ENCODE assay signal across 20 mouse cellular contexts in genomic region chr4:131897787-131898186, GRCm38 (mm10). TPM values are rescaled to one million over a fixed set of nuclear protein-coding genes. Genes with fewer than 3 reads are reported as not detected.
DNase-seq lines count a peak whose midpoint lies in the region; ATAC-seq and TF ChIP-seq lines count a peak whose summit lies in the region.
"Had no signal": no experiment of that assay in that cellular context is flagged by ENCODE, and none has a peak within 500 bp of the region (broad histone marks: within the 10 kb centered on the region; RNA-seq: fewer than 3 reads in every experiment).

No protein-coding gene starts in this region.

- H3K4me2 ChIP-seq in liver, embryonic 11.5 days: no peak overlapping the region
- no peak overlapping the region for H3K4me2 ChIP-seq in intestine, postnatal 0 days (replicated peaks; ENCODE audit: low read depth)
- H3K4me2 ChIP-seq: embryonic facial prominence, embryonic 12.5 days; limb, embryonic 12.5 days; midbrain, embryonic 12.5 days; neural tube, embryonic 15.5 days had no signal

- no peaks in the 10 kb centered on the region for H3K27me3 ChIP-seq in liver, adult 2 months (ENCODE audit: control insufficient read depth, insufficient read depth, low read length)
- no peaks in the 10 kb centered on the region for H3K27me3 ChIP-seq in liver, embryonic 11.5 days (replicated peaks; ENCODE audit: control insufficient read depth, insufficient read depth, low read length)
- H3K27me3 ChIP-seq in intestine, postnatal 0 days (replicated peaks; ENCODE audit: control insufficient read depth, insufficient read depth, low read length): no peaks in the 10 kb centered on the region
- H3K27me3 ChIP-seq: embryonic facial prominence, embryonic 12.5 days; limb, embryonic 12.5 days; midbrain, embryonic 12.5 days; neural tube, embryonic 15.5 days had no signal

- peak overlapping the region; percentile 77 for H3K27ac ChIP-seq in liver, adult 2 months (replicated peaks; ENCODE audit: insufficient read depth, low read depth, low read length)
- no peak overlapping the region for H3K27ac ChIP-seq in liver, embryonic 11.5 days (ENCODE audit: low read depth, low read length)
- H3K27ac ChIP-seq in intestine, postnatal 0 days (ENCODE audit: low read depth, low read length): peak overlapping the region; percentile 73
- H3K27ac ChIP-seq: embryonic facial prominence, embryonic 12.5 days; limb, embryonic 12.5 days; macrophage; midbrain, embryonic 12.5 days; neural tube, embryonic 15.5 days had no signal

- no peak for ATAC-seq in liver, embryonic 11.5 days (replicated peaks; ENCODE audit: low FRiP score)
- peak; percentile 97 for ATAC-seq in intestine, postnatal 0 days
- ATAC-seq: forebrain, postnatal 0 days had no signal

- H3K36me3 ChIP-seq in liver, adult 2 months (ENCODE audit: control insufficient read depth, insufficient read depth, low read length): peaks cover 62% of the 10 kb centered on the region
- H3K36me3 ChIP-seq in liver, embryonic 11.5 days (ENCODE audit: control insufficient read depth, insufficient read depth, low read length): peaks cover 67% of the 10 kb centered on the region
- H3K36me3 ChIP-seq in intestine, postnatal 0 days (ENCODE audit: control insufficient read depth, insufficient read depth): peaks cover 78% of the 10 kb centered on the region

- no peak overlapping the region for H3K9ac ChIP-seq in liver, adult 2 months (ENCODE audit: low read depth, low read length)
- H3K9ac ChIP-seq in liver, embryonic 11.5 days (ENCODE audit: low read depth, low read length): no peak overlapping the region
- no peak overlapping the region for H3K9ac ChIP-seq in intestine, postnatal 0 days (ENCODE audit: low read depth, low read length)
- H3K9ac ChIP-seq: embryonic facial prominence, embryonic 12.5 days; forebrain, postnatal 0 days; limb, embryonic 12.5 days; midbrain, embryonic 12.5 days; neural tube, embryonic 15.5 days had no signal

- H3K9me3 ChIP-seq in liver, embryonic 11.5 days (ENCODE audit: control insufficient read depth, low read length): no peaks in the 10 kb centered on the region
- no peaks in the 10 kb centered on the region for H3K9me3 ChIP-seq in intestine, postnatal 0 days (ENCODE audit: control insufficient read depth)
- H3K9me3 ChIP-seq: embryonic facial prominence, embryonic 12.5 days; limb, embryonic 12.5 days; midbrain, embryonic 12.5 days; neural tube, embryonic 15.5 days had no signal

- peak; percentile 100 for DNase-seq in liver, adult 2 months (ENCODE audit: extremely low read depth, low read depth, low spot score)
- DNase-seq in liver, embryonic 11.5 days (ENCODE audit: low spot score): no peak
- peak; percentile 67 to 91 for DNase-seq in kidney, postnatal 25 days
- peak; percentile 85 for DNase-seq in lung, postnatal 36 days
- DNase-seq in thymus, postnatal 10 days (ENCODE audit: low spot score in 2 of 2): no peak
- no peak for DNase-seq in natural killer cell, adult 2 months (ENCODE audit: low spot score in 2 of 2)
- DNase-seq: adrenal gland, postnatal 36 days; B cell, adult 2 months; cerebellum, adult 2 months; forebrain, postnatal 0 days; layer of hippocampus, adult 9-11 months; retina, postnatal 1 day; right cerebral cortex, postnatal 4 days; thymus, adult 18-20 months had no signal

- TF ChIP-seq POLR2A in liver, adult 2 months (IDR thresholded peaks at IDR 0.05; ENCODE audit: extremely low read depth, insufficient read depth, low read length): no peak

- H3K79me2 ChIP-seq in liver, adult 2 months (ENCODE audit: control insufficient read depth, insufficient read depth, low read length): peaks cover 3% of the 10 kb centered on the region; the same call in 1 of the 2 replicates

- no peak for TF ChIP-seq CTCF in liver, adult 2 months (IDR thresholded peaks at IDR 0.05; ENCODE audit: low read depth, low read length)
- TF ChIP-seq CTCF in intestine, postnatal 0 days (IDR thresholded peaks at IDR 0.05; ENCODE audit: low read depth): no peak

- 32% methylated on average over 8 of the region's 8 CpGs for WGBS in liver, adult 2 months
- 96% methylated on average over 8 of the region's 8 CpGs for WGBS in liver, embryonic 11.5 days
- WGBS in intestine, postnatal 0 days: 55% methylated on average over 8 of the region's 8 CpGs

- H3K4me1 ChIP-seq in liver, adult 2 months (ENCODE audit: control insufficient read depth, insufficient read depth, low read length): peaks cover 14% of the 10 kb centered on the region
- H3K4me1 ChIP-seq in liver, embryonic 11.5 days (replicated peaks; ENCODE audit: control insufficient read depth, insufficient read depth, low read length): no peaks in the 10 kb centered on the region
- no peaks in the 10 kb centered on the region for H3K4me1 ChIP-seq in intestine, postnatal 0 days (replicated peaks; ENCODE audit: control insufficient read depth, insufficient read depth, low read length)
- H3K4me1 ChIP-seq: embryonic facial prominence, embryonic 12.5 days; limb, embryonic 12.5 days; midbrain, embryonic 12.5 days; neural tube, embryonic 15.5 days had no signal

- H3K4me3 ChIP-seq in liver, adult 2 months (ENCODE audit: insufficient read depth, low read depth, low read length): no peak overlapping the region
- no peak overlapping the region for H3K4me3 ChIP-seq in liver, embryonic 11.5 days (ENCODE audit: low read depth, low read length)
- H3K4me3 ChIP-seq in intestine, postnatal 0 days (ENCODE audit: low read depth, low read length): no peak overlapping the region
- H3K4me3 ChIP-seq: embryonic facial prominence, embryonic 12.5 days; limb, embryonic 12.5 days; midbrain, embryonic 12.5 days; neural tube, embryonic 15.5 days had no signal

RNA-seq across cellular contexts. Expression of gene Tmem200b, which starts 23.8 kb away (rescaled TPM):
- total RNA-seq in liver, adult 2 months (2014; rRNA removed): 1.7 and 2.4 TPM in 2 replicates
- polyA plus RNA-seq in liver, adult 2 months (2012; rRNA removed): 5.7 and 9.0 TPM in 2 replicates
- 0.78 and 1.2 TPM in 2 replicates for polyA plus RNA-seq in liver, embryonic 11.5 days (2014; fragmentation: Nextera tagmentation; extraction: Ambion mirVana)
- 1.3 and 1.7 TPM in 2 replicates for polyA plus RNA-seq in intestine, postnatal 0 days (2015; fragmentation: Nextera tagmentation; extraction: Ambion mirVana)
- polyA plus RNA-seq: macrophage had no signal

RNA-seq across cellular contexts. Expression of gene Srsf4, which starts 24.4 kb away (rescaled TPM):
- 14.8 and 15.9 TPM in 2 replicates for total RNA-seq in liver, adult 2 months (2014; rRNA removed)
- 17.2 and 19.0 TPM in 2 replicates for polyA plus RNA-seq in liver, adult 2 months (2012; rRNA removed)
- 113 and 118 TPM in 2 replicates for polyA plus RNA-seq in liver, embryonic 11.5 days (2014; fragmentation: Nextera tagmentation; extraction: Ambion mirVana)
- 36.2 and 38.3 TPM in 2 replicates for polyA plus RNA-seq in intestine, postnatal 0 days (2015; fragmentation: Nextera tagmentation; extraction: Ambion mirVana)

RNA-seq across cellular contexts. Expression of gene Mecr, which starts 54.5 kb away (rescaled TPM):
- 34.8 and 40.5 TPM in 2 replicates for total RNA-seq in liver, adult 2 months (2014; rRNA removed)
- polyA plus RNA-seq in liver, adult 2 months (2012; rRNA removed): 35.7 and 39.4 TPM in 2 replicates
- 59.3 and 64.4 TPM in 2 replicates for polyA plus RNA-seq in liver, embryonic 11.5 days (2014; fragmentation: Nextera tagmentation; extraction: Ambion mirVana)
- 27.3 and 27.6 TPM in 2 replicates for polyA plus RNA-seq in intestine, postnatal 0 days (2015; fragmentation: Nextera tagmentation; extraction: Ambion mirVana)

RNA-seq across cellular contexts. Expression of gene Ptpru, which starts 59.7 kb away (rescaled TPM):
- total RNA-seq in liver, adult 2 months (2014; rRNA removed): 0.09 and 0.40 TPM in 2 replicates
- 0.27 and 0.40 TPM in 2 replicates for polyA plus RNA-seq in liver, adult 2 months (2012; rRNA removed)
- 5.8 and 6.1 TPM in 2 replicates for polyA plus RNA-seq in liver, embryonic 11.5 days (2014; fragmentation: Nextera tagmentation; extraction: Ambion mirVana)
- polyA plus RNA-seq in intestine, postnatal 0 days (2015; fragmentation: Nextera tagmentation; extraction: Ambion mirVana): 2.3 TPM in 2 replicates

Comparison
In these comparisons a context has a peak if more than half of its experiments do, and no peak if none do; other contexts are left out.
1. DNase-seq: peak in liver, adult 2 months (single experiment), kidney, postnatal 25 days (2 of 2) and lung, postnatal 36 days (single experiment); none in liver, embryonic 11.5 days (single experiment), thymus, postnatal 10 days (0 of 2) and natural killer cell, adult 2 months (0 of 2).